Mouse (Mus musculus) spleen, postnatal 4 days (tissue): ENCODE results near the gene Pak2.
"Not testable (repeated sequence)": the region's sequence is repeated elsewhere in the genome, so short reads cannot be mapped to it uniquely, and the experiment has no call there.

Experiments
- DNase-seq, 2 experiments: peaks; one replicate each; pipeline ENCODE4 v3.0.0; 2022; ENCODE audit warnings: low spot score in 2 of 2

Pak2 gene

DNA sequence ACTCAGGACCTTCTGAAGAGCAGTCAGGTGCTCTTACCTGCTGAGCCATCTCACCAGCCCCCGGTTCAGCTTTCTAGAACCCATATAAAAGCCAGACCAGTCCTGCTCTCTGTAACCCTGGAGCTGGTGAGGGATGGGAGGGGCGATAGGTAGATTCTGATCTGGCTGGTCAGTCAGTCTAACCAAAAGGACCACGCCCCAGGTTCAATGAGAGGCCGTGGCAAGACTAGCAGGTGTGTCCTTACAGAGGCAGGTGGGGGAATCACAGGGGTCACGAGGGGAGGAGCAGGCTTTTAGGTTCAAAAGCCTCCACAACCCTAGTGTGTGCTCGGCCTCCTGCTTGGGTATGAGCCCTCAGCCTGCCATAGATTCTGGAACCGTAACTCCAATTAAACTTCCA is 12.3 kb upstream of the Pak2 start:
- DNase-seq = no peak

DNA sequence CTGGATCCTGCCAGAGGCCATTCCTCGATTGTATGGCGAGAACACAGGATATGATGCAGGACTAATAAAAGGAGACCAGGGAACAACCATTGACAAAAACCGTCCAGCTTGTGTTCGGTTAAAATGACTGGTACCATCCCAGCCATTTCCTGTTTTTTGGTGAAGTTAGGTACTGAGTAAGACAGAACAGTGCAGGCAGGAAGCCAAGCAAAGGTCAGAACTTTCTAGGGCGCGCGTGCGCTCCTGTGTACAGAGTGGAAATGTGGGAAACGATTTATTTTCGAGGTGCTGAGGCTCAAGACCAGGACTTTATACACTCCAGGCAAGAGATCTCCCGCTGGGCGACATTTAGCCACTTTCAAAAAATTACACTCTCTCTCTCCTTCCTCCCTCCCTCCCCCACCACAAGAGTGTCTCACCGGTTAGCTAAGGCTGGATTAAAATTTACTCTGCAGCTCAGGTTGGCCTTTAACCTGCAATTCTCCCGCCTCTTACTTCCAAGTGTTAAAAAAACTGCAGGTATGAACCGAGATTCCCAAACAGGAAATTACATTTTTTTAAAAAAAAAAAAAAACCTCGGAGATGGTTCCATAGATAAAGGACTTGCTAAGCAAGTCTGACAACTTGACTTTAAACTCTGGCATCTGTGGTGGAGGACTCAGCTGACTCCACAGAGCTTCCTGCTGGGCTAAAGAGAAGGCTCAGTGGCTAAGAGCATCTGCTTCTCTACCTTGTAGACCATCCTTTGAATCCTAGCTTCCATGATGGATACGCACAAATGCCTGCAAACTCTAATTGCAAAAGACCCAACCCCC is 8.7 kb upstream of the Pak2 start:
- DNase-seq = no peak

DNA sequence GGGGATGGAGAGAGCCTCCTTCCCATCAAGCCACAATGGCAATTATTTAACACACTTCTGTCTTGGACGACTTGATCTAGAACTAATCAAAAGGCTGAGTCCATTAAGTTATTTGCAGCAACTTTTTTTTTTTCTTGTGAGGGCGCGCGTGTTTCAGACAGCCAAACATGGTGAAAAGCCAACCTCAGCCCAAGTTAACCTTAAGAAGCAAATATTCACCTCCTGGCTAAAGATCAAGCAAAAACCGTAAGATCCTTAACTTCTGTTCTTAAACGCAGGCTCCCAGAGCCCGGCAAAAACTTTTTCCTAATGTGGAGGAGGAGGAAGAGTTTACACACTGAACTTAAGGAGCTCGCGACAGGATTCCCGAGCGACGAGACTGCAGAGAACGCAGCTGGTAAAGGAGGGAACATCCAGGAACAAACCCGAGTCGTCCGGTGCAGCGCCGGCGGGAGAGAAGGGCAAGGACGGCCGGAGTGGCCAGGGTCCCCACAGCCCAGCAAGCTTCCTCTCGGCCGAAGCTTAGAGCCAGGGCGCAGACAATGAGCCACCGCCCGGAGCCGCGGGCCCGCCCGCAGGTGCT is 643 bp downstream of the Pak2 start:
- DNase-seq = no peak

DNA sequence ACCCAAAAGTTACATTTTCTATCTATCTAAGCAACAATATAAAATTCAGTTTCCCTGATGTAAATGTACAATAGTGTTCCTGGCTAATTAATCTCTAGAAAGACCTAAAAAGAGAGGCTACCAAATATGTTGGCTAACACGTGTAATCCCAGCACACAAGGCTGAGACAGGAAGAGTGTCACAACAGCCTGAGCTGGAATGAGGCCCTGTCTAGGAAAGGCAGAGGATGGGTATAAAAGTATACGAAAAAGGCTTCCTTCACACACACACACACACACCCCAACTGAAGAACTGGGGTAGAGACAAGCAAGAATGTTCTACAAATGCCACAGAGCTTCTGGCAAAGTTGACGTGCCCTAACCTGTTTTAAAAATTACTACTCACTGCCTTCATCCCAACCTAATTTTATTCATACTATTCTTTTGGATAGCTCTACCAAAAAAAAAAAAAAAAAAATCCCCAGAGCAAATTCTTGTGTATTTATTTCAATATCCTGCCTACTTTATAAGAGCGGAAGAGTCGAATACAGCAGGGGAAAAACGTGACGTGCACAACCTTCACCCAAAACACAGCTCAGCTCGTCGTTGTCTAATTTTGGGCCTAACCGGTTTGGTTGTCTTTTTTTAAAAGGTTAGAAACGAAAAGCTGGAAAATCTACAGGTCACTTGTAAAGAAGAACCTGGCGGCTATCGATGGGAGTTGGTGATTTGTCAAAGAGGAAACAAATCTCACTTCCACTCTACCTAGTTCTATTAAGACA is 1.3 kb downstream of the Pak2 start:
- DNase-seq = no peak

DNA sequence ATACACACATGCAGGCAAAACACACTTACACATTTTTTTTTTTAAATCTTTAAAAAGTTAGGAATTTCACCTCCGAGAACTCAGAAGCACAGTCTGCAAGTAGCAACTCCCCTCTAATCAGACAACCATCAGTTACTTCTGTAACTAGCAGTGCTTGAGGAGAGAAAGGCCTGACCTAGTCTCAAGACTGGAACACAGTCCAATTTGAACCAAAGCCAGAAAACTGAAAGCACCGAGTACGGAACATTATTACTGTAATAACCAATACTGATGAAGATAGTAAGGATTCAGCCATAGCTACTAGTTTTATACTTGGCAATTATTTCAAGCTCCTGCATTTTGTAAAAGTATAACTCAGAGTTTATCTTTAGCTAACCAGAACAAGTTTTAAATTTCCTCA is 2.7 kb downstream of the Pak2 start:
- no peak for DNase-seq

DNA sequence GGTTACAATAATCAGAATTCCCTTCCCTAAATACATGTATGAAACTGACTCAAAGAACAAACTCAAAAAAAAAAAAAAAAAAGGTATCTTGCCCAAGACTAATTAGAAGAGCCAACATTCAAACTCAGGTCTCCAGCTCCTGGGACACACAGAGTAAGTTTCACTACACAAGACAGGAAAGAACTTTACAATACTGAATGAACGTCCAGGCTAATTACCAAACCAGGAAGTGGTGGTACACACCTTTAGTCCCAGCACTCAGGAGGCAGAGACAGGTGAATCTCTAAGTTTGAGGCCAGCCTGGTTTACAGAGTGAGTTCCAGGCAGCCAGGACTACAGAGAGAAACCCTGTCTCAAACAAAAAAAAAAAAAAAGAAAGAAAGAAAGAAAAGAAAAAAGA is 3.4 kb downstream of the Pak2 start:
- DNase-seq = no peak

DNA sequence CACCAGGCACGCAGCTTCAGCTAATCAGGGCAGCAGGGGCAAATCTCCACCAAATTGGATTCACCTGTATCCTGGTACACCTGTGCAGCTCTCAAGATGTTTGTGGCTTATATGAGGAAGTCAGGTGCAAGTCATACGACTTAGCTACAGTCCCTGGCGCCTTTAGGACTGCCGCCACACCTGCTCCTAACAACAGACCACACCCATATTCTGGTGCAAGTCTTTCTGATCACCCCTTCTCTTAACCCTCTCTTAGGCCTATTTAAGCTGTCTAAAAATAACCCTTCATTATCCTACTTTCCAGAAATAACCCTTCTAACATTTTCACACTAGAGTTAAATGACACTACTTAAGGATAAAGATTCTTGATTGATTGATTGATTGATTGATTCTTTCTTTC is 9.1 kb downstream of the Pak2 start:
- not testable (repeated sequence) for DNase-seq

DNA sequence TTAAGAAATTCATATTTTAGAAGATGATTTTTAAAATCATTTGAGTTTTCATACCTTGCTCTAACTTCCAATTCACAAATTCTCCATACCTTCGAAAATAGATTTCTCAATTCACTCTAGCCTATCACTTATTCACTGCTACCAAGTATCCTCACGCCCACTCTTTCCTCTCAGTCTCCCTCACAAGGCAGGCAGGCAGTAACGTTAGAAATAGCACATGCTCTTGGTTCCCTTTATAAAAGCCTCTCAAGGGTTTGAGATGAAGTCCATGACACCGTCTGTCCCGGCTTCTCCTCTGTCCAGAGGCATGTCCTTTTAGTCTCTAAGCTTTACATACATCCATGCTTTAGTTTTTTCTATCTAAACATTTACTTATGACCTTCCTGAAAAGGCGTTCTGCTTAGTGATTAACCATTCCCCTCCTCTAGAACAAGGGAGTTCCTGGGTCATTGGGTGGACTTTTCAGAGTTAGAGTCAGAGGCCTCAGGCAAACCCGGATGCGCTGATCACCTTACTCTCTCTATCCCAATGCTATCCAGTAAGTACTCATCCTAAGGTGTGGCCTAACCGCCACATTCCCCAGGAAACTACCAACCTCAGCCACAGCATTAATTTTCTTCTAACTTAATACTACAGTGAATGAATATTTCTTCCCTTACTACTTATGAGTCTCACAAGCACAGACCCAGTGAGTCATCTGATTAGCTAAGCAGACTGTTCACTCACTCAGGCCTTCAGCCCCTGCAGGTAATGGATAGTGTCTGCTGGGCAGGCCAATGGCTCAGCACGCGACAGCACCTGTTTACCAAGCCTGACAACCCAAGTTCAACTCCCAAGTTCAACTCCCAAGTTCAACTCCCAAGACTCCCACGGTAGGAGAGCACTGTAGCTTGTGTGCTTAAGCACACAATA is 10.5 kb downstream of the Pak2 start:
- no peak for DNase-seq

DNA sequence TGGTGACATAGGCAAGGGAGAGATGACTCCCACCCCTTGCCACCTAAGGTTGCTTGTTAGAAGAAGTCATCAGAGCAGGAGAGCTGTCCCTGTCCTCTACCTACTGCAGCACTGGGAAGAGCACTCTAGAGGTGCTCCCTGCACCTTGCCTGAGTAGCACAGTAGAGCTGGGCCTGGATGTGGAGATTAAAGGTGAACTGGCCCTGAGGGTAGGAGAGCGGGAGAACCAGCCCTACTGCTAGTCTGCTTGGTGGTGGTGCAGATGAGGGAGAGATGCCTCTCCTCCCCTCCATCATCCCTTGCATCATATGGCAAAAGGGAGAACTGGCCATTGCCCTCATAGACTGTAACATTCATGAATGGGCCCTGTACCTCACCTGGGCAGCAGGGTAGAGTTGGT is 12.2 kb downstream of the Pak2 start:
- DNase-seq = no peak

DNA sequence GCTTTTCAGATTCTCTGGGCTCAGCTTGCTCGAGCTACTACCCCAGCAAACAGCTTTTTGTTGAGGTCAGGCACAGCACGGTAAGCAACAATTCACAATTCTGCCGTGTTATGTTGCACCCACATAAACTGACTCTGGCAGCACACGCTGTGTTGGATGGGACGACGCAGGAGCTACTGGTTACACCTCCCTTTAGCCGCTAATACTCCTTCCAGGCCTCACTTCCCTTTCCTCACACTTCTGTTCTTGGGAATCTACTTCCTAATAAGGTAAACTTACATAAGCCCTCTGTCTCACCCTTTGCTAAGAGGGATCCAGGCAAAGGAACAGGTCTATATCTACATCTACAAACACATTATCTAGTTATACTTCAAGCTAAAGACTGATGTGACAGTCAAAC is 15.2 kb downstream of the Pak2 start:
- DNase-seq = no peak

DNA sequence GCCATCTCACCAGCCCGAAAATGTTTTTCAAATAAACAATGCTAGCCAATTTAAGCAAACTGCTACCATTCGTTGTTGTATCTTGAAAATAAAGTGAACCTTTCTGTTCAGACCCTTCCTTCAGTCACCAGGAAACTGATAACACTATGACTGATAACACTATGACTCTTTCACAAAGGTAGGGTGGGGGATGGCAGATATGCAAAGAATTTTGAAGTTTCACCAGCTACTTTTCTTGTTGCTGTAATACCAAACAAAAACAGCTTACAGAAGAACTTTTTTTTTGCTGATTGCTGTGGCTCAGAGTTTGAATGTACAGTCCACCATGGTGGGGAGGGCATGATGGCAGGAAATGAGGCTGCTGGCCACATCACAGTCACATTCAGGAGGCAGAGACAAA is 16.9 kb downstream of the Pak2 start:
- DNase-seq = no peak

DNA sequence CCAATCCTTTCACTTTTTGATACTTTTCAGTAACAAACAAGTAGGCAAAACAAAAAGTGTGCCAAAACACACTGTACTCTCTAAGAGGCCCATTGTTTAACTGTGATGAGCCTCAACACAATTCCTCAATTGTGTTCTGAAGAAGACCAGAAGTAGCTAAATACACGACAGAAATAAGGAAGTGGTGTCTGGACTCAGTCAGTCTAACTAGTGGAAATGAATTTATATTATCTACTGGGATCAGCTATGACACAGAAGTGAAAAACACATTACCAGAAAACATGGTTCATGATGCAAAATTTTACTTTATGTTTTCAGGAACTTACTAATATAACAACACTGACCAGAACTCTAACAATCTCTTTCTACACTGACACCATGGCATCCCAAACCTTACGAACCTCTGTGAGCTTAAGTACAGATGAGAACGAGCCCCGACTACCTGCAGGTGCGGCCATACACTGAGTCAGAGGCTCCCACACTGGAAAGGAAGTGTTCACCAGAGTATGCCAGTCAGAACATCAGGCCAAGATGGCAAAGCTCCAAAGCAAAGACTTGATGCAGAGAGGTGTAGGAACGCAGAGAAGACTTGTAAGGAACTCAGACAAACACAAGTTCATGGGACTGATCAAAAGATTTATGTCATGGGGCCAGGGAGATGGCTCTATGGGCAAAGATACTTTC is 19.2 kb downstream of the Pak2 start:
- no peak for DNase-seq

DNA sequence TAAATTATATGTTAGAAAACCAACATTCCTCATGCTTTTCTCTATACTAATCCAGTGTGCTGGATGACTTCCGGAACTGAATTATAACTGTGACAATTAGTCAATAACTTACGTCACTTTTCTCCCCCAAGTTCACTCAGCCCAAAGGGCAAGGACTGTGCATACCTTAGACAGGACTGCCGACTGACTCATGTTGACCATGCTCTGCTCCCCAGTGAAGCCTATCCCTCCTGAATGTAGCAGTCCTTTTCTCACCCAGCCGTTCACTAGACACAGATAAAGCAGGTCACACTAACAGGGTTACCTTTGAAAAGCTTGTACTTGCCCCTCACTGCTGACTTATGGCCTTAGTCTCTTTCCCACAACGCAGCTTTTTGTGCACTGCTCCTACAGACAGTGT is 20.3 kb downstream of the Pak2 start:
- no peak for DNase-seq

DNA sequence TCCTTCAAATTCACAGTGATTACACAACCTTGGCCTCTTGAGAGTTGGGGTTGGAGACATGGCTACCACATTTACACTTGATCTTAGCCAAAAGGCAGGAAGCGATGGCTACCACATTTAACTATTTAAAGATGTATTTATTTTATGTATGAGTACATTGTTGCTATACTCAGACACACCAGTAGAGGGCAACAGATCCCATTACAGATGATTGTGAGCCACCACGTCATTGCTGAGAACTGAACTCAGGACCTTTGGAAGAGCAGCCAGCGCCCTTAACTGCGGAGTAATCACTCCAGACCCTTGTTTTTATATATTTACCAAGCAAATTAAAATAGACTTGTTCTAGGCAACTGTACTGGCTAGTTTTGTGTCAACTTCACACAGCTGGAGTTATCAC is 36.8 kb downstream of the Pak2 start:
- DNase-seq = no peak

DNA sequence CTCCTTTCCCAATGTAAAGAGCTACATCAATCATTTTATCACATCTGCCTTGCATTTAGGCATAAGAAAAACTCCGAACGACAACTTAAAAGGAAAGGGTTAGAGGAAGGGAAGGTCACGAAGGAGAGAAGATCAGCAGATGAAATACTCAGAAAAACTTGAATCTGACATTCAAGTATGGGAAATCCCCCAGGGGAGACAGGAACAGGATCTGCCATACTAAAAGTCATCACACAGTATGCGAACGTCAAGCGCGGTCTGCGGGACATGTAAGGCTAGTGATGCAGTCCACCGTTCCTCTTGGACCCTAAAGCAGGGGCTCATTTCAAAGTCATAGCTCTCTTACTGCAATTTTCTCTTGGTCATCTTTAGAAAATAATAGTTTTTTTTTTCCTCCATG is 59.5 kb downstream of the Pak2 start:
- no peak for DNase-seq

DNA sequence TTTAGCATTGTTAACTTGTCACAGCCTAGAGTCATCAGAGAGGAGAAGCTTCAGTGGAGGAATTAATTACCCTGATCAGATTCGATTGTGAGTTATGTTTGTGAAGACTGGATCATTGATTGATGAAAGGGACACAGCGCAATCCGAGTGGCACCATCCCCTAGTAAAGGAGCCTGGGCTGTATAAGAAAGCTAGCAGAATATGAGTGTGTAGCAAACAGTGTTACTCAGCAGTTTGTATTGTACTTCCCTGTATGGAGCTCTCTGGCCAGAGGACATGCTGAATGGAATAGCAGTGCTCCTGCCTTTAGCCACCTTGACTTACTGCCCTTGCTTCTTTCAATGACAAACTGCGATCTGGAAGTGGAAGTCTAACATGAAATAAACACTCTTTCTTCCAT is 68.8 kb downstream of the Pak2 start:
- DNase-seq = no peak

DNA sequence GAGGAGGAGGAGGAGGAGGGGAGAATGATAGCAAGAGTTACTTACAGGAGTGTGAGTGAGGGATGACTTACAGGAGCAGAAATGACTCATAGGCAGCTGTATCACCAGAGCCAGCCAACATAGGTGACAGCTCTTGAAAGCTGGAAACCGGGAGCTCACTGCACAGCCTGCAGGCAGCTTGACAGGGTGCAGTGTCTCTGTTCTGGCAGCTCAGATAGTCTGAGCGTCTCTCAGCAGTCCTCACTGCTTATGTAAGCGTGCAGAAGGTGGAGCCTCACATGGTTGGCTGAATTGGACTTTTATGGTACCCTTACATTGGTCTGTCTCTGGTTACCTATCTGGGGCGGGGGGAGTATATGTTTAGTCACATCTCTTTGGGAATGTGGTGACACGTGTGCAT is 69.2 kb downstream of the Pak2 start:
- DNase-seq = no peak

DNA sequence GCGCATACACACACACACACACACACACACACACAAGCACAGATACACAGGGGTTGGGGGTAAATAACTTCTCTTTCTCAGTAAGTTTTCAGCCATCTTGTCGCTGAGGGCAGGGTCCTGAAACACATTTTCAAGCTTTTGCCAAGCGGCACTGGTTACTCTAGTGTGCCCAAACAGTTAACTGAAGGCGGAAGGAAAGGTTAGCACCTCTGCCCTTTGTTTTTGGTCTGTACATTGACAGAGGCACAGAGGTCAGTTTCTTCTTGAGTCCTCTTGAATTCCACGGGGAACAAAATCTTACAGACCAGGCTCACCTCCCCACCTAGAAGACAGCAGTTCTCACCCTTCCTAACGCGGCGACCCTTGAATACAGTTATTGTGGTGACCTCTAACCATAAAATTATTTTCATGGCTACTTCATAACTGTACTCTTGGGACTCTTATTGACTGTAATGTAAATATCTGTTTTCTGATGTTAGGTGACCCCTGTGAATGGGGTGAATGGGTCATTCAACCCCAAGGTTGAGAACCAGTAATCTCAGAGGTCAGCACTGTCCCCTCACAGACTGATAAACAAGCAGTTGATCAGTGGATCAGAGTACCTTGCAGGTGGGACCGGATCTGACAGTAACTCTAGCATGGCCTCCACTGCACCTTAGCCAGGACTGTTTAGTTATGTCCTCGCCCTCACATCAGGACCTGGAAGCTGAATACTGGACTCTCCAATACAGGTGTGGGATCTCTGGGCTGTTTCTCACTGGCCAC is 70.4 kb downstream of the Pak2 start:
- DNase-seq = no peak

DNA sequence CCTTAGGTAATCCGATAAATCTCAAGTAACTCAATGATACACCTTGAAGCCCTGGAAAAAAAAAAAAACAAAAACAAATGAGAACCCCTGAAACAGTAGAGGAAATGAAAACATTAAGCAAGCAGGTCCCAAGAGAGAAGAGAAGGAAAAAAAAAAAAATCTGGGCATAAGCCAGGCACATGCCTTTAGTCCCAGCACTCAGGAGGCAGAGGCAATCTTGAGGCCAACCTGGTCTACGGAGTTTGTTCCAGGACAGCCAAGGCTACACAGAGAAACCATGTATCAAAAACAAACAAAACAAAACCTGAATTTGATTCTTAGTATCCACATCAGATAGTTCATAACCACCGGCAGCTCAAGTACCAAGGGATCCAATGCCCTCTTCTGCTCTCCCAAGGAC is 74.4 kb downstream of the Pak2 start:
- DNase-seq = no peak
